Mouse (Mus musculus): ENCODE data around the gene Dnaja3.
A peak's percentile ranks its signal among the peaks of the same experiment; 100 is the strongest.

The Dnaja3 gene

DNA sequence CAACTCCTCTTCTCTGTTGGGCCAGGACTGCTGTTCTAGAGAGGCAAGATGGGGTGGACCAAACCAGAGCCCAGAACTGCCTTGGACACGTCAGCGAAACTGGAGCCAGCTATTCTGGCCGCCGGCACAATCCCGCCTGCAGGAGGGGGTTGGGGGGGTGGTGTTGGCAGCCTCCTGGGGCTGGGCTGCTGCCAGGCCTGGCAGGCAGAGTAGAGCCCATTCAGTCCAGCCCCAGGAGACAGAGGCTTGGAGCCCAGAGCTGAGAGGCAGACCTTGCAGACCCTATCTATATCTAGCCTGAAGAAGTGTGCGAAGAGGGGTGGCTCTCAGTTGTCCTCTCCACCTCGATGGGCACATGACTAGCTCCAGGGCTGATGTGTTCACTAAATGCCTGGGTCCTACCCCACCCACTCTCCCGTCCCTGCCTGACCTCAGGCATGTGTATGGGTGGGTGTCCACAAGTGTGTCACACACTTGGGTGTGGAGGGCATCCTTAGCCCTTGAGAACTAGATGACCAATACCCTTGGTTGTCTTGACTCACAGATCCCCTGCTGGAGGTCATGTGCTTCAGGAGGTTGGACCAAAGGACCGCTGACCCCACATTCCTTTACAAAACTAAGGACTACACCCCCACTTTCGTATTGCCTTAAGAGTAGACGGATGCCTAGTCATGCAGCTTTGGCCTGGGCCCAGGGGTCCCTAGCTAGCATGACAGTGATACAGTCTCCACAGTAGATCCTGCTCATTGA is 4.1 kb downstream of the Dnaja3 start:
- DNase-seq (ENCODE audit: low read depth): no peak

DNA sequence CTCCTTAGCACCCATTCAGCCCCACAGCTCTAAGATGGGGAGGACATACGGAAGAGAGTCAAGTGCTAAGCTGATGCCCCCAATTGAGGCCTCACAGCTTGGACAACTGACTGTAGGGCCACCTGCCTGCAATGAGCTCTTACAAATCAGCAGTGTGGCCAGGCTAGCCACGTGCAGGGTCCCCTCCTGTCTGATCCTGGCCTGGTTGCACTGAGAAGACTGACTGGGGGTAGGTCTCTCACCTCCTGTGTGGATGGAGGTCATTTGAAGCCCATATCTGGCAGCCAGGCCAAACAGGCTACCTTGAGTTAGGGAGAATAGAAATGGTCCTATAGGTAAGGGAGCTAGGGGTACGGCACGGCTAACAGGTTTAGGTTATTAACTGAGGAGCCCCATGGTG is 6.1 kb downstream of the Dnaja3 start:
- no peak for DNase-seq (ENCODE audit: low read depth)

DNA sequence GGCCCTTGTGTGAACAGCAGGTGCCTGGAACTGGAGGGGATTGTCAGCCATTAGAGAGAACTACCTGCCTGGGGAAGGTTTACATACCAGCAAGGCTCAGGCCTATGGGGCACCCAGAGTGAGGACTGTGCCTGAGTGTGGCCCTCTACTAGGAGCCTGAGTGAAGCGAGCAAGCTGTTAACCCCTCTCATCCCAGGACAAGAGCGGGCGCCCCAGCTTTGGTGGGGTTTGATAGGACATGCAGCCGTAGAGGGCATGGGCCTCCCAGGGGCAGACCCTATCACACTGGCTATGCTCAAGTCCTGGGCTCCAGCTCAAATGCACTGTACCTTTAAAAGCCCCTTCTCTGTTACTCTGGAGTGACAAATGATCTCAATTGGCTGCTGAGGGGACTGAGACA is 7.0 kb downstream of the Dnaja3 start:
- DNase-seq (ENCODE audit: low read depth): no peak

DNA sequence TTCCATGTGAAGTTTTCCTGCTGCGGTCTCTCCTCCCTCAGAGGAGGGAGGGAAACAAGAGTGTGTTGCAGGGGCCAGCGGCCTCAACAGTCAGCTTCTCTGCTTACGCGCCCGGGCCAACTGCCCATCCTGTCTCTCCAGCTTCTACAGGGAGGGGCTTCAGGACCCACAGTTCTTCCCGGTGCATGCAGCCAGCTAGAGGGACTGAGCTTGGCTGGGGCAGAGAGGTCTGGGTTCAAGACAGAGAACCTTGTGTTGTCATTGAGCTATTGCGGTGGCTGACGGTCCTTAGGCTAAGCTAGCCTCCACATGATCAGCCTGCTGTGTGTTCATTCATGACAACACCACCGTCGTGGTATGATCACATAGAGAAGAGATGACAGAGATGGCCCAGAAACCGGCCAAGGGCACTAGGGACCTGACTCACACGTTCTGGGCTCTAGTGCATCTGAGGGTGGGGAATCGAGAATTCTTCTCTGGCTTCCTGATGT is 7.9 kb downstream of the Dnaja3 start:
- no peak for DNase-seq (ENCODE audit: low read depth)

DNA sequence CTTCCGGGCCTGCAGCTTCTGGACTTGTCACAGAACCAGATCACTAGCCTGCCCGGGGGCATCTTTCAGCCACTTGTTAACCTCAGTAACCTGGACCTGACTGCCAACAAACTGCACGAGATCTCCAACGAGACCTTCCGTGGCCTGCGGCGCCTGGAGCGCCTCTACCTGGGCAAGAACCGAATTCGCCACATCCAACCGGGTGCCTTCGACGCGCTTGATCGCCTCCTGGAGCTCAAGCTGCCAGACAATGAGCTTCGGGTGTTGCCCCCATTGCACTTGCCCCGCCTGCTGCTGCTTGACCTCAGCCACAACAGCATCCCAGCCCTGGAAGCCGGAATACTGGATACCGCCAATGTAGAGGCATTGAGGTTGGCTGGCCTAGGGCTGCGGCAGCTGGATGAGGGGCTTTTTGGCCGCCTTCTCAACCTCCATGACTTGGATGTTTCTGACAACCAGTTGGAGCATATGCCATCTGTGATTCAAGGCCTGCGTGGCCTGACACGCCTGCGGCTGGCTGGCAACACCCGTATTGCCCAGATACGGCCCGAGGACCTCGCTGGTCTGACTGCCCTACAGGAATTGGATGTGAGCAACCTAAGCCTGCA is 8.7 kb downstream of the Dnaja3 start:
- no peak for DNase-seq (ENCODE audit: low read depth)

DNA sequence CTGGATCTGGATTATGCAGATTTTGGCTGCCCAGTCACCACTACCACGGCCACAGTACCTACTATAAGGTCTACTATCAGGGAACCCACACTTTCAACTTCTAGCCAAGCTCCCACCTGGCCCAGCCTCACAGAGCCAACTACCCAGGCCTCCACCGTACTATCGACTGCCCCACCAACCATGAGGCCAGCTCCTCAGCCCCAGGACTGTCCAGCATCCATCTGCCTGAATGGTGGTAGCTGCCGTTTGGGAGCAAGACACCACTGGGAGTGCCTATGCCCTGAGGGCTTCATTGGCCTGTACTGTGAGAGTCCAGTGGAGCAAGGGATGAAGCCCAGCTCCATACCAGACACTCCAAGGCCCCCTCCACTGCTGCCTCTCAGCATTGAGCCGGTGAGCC is 9.4 kb downstream of the Dnaja3 start:
- no peak for DNase-seq (ENCODE audit: low read depth)

DNA sequence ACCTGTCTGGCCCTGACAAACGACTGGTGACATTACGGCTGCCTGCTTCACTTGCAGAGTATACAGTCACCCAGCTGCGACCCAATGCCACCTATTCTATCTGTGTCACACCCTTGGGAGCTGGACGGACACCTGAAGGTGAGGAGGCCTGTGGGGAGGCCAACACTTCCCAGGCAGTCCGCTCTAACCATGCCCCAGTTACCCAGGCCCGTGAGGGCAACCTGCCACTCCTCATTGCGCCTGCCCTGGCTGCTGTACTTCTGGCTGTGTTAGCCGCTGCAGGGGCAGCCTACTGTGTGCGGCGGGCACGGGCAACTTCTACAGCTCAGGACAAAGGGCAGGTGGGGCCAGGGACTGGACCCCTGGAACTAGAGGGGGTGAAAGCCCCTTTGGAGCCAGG is 9.9 kb downstream of the Dnaja3 start:
- no peak for DNase-seq (ENCODE audit: low read depth)

DNA sequence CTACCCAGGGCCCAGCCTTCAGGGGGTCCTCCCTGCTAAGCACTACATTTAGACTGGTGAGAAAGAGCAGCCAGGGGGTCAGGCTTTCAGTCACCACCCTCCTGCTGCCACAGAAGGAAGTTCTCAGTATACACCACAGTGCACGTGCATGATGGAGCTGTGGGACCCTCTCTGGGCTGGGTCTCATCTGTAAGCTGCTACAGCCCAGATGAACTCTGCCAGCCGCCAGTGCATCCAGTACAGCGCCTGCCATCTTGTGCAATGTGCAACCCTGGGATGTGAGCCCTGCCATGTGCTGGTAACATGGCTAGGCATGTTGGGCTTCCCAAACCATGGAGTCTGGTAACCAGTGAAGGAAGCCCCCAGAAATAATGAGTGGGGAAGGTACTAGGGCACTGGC is 10.4 kb downstream of the Dnaja3 start:
- DNase-seq (ENCODE audit: low read depth): no peak

DNA sequence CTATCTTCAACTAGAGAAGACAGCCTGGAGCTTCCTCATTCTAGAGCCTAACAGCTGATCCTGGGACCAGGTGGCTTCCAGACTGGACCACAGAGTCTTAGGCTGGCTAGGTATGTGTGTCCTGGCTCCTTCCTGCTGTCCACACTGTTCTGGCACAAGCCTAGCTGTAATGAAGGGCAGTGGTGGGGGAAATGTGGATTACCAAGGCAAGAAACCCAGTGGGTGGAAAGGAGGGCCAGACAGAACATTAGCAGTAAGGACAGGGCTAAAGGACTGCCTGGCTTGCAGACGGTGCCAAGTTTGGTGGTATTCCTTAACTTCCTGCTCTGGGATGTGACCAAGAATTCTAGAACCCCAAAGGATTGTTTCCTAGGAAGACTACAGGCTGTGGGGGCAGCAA is 11.3 kb downstream of the Dnaja3 start:
- no peak for DNase-seq (ENCODE audit: low read depth)

DNA sequence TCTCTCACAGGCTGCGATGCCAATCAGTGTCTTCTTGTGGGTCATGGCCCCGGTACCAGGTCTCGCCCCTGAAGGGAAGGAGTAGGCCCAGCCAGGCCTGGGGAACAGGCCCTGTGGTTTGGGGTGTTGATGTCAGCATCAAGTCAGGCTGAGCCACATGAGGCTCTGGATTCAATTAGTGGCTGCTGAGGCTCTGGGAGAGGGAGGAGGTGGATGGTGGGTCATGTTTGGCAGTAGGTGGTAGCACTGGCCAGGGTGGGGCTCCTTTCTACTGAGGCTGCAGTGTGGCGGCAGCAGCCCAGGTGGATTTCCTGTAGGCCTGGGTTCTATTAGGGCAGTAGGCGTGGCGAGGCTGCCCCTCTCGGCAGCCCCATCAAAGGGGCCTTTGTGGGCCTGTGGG is 11.8 kb downstream of the Dnaja3 start:
- DNase-seq (ENCODE audit: low read depth): no peak

DNA sequence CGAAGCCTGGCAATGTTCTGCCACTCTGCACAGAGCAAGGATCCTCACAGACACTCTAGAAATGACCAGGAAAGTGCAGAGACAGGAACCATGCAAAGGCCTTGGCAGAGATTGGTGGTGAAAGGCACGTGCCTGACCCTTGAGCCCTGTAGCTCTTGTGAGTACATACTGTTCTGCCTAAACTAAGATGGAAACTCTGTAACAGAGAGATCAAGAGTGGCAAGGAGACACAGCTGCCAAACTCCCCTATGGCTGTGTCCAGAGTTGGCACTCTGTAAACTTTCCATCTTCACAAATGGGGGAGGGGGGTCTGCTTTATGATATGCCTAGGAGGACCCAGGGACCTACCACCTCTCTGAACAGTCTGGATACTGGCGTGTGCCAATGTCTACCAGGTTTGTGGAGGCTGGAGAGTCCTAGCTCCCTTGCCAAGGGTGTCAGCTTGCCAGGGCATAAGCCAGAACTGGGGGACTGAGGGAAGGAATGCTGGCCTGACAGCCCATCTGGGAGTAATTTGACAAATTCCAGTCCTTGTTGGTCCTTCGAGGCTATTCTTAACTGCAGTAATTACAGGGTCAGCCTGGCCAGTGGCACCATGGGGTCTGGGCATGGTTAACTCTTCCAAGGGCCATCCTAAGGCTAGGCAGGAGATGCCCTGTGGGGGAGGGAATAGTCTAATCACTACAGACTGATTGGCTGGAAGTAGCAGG is 13.1 kb downstream of the Dnaja3 start:
- DNase-seq (ENCODE audit: low read depth): no peak

DNA sequence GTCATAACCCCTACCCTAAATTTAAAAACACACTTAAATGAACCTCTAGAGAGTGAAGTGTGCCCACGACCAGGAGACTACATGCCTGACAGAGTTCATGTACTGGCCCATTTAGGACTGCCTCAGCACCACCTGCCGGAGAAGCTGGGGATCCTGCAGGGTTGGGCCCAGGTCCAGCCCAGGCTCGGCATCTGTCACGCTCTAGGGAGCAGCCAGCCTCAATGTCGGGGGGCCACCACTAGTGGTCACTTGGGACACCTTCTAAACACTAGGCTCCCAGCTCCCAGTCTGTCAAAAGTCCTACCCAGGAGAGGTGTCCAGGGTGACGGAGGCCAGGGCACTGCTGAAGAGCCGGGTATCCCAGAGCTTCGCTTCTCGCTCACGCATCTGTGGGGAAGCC is 14.9 kb downstream of the Dnaja3 start:
- DNase-seq (ENCODE audit: low read depth): no peak

DNA sequence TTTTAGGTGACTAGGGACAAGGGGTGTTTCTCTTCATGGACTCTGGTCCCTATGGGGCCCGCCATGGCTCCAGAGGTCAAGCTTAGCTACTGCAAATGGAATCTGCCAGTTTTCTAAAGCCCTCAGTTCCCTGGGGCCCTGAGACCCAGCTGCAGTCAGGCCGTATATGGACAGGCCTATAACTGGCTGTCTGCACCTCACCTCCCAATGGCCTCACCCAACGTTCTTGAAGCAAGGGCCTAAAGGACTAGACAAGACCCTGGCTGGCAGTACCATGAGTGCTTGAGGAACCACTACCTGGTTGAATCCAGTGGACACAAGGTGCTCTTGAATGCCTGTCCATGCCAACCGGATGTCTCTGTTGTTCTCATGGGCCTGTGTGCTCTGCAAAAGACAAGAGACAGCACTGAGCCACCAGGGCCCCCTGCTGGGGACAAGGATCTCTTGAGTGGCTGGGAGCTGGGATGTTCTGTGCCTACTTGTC is 15.5 kb downstream of the Dnaja3 start:
- no peak for DNase-seq (ENCODE audit: low read depth)

DNA sequence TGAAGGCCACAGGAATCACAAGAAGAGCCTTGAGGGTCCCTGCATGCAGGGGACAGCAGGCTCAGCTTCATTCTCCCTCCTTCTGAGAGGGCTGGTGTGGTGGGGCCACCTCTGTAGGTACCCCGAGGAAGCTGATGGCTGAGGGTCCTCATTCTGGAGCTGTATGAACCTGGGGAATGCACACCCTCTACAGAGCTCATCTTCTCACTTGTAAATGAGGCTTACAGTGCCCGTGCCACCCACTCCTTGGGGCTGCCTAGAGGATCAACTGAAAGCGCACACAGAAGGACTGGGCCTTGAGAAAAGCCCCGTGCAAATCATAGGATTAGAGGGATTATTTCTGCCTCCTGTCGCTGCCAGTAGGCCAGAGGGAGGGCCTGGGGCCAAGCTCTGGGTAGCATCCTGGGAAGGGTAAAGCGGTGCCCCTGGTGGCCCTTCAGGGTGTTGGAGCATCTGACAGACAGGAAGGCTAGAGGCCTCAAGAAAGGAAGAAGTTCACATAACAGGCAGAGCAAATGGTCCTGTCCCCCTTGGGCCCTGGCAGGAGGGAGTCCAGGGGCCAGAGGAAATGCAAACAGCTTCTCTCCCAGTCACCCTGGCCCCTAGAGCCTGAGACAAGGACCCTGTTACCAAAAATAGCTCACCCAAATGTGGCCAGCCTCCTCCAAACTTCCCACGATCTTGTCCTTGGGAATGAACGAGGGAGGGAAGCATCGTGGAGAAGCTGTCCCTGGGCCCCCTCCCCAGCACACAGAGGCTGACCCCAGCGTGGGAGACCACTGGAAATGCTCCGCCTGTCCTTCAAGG is 16.2 kb downstream of the Dnaja3 start:
- no peak for DNase-seq (ENCODE audit: low read depth)

DNA sequence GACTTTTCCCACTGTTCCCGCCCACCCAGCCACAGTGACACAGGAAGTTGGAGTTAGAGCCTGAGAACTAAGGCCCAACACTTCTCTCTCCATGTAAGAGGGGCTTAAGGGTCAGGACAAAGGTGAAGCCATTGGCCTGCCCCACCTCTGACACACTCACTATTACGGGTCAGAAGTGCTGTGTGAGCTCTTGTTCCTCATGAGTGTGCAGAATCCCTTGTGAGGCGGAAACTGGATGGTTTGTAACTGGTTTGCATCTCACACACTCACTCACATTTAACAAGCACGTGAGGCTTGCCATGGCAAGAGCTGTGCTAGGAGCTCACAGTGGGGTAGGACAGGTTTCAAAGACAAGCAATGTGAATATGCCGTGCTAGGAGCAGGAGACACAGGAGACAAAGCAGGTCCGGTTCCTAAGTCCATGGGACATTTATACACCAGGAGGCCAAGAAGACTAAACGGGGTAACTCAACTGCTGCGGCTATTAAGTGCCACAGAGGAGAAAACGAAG is 16.8 kb downstream of the Dnaja3 start:
- DNase-seq (ENCODE audit: low read depth): no peak

DNA sequence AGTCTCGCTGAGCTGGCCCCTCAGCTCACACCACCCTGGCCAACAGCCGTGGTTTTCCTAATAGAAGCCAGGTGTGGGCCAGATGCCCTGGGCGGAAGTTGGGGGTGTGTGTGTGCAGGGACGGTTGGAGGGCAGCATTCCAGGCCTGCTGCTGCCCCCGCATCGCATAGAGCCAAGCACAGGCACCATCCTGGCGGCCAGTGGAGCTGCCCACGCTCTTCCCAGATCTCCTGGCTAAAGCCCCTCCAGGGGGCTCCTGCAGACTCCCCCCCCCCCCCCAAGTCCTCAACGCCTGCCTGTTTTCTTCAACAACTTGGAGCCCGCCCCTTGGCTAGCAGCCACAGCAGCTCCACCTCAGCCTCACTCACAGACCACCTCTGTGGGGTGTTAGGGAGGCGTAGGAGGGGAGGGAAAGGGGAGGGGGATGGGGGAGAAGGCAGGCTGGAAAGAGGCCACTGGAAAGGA is 19.0 kb downstream of the Dnaja3 start:
- no peak for DNase-seq (ENCODE audit: low read depth)

DNA sequence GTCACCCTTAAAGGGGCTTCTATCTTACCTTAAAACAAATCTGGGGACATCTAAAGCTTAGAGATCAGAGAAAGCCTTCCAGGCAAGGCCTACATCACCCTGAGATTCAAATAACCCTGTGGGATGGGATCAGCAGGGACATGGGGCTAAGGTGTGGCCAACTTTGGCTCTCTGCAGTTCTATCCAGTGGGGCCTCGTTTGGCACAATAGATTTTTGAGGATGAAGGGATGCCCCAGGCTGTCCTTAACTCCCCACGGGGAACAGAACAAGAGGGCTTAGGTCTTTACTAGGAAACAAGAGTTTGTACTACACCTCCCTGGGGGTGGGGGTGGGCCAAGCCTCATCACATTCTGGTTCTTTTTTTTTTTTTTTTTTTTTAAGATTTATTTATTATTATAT is 19.5 kb downstream of the Dnaja3 start:
- no peak for DNase-seq (ENCODE audit: low read depth)

DNA sequence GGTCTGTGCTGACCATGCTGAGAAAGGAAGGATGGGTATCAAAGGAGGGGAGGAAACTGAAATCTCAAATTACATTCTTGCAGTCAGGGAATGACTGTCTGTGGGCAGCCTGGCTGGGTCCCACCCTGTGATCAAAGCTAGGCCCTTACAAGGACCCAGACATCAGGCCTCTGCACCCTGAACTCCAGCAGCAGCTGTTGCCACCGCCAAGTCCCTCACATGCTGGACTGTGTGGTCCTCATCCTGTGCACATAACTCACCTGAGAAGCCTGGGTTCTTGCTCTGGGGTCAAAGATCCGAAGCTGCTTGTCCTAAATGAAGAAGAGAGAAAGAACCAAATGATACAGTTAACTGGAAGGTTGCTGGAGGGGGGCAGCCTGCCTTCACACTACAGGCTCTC is 21.8 kb downstream of the Dnaja3 start:
- no peak for DNase-seq (ENCODE audit: low read depth)

DNA sequence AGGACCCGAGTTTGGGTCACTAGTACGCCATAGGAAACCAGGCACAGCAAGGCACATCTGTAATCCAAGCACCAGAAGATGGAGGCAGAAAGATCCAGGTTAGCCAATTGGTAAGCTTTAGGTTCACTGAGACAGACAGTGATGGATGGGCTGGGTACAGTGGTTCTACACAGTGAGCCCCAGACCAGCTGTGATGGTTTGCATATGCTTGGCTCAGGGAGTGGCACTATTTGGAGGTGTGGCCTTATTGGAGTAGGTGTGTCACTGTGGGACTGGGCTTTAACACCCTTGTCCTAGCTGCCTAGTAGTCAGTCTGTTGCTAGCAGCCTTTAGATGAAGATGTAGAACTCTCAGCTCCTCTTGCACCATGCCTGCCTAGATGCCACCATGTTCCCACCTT is 24.0 kb downstream of the Dnaja3 start:
- no peak for DNase-seq (ENCODE audit: low read depth)

DNA sequence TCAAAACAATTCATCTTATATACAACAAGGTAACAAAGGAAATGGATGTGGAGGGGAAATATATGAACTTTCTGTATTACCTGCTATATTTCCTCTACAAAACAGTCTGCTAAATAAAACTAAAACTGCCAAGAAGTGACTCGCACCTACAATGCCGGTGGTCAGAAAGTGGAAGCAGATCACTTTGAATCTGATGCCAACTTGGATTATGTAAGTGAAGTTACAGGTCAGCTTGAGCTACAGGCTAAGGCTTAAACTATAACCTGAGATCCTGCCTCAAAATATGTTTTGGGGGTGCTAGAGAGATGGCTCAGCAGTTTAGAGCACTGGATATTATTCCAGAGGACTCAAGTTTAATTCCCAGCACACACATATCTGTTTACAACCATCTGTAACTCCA is 25.9 kb downstream of the Dnaja3 start:
- no peak for DNase-seq (ENCODE audit: low read depth)

DNA sequence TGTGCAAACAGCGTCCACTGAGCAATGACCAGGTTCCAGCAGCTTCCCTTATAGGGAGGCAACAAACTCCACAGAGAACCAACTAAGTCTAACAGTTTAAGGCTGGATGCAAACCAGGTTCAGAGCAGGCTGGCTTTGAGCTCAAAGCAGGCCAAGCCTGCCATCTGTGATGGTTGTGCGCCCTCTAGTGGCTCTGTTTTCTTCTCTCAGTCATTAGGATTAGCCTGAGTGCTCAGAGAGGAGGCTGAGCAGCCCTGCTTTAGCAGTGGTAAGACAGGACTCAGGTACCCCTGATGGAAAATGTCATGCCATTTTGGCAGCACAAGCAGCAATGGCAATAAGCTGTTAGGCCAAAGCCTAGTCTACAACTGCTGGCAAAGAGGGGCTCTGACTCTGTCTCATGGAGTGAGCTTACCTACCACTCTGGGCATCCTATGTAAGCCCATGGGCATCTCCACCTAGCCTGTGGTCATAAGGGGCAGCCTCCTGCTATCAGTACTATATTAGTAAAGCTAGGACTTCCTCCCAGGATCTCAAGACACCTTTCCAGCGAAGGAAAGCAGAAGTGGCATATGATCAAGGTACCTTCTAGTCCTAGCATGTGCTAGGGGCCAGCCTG is 27.5 kb downstream of the Dnaja3 start:
- peak; percentile 80 for DNase-seq (ENCODE audit: low read depth)

DNA sequence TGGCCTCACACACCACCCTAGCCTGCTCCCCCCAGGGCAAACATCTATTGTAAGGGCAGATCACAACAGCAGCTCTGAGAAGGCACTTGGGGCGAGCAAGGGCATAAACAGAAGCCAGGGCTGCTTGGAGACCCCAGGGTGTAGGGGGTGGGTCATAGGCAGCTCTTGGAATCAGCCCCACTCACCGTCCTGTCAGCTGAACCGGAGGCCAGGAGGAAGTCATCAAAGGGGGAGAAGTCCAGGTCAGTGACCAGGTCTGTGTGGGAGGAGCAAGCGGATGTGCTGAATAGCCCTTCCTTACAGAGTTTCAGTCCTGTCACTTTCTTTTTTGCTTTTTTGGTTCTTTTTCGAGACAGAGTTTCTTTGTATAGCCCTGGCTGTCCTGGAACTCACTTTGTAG is 30.5 kb downstream of the Dnaja3 start:
- DNase-seq (ENCODE audit: low read depth): no peak
